Mouse (Mus musculus) adrenal gland, postnatal 10 days (tissue): ENCODE data around the gene Olfr303. TPM values are rescaled to one million over a fixed set of nuclear protein-coding genes. Genes with fewer than 3 reads are reported as not detected.
"Not testable (repeated sequence)": the region's sequence is repeated elsewhere in the genome, so short reads cannot be mapped to it uniquely, and the experiment has no call there.

Experiments used
- DNase-seq: peaks from one replicate; pipeline ENCODE4 v3.0.0; 2021; ENCODE audit warnings: mixed read lengths
- long read RNA-seq, 2 experiments: library from polyadenylated mRNA; stranded (forward); transcript quantifications; one replicate each; pipeline ENCODE4 v2.0.0; 2021
- total RNA-seq, 2 experiments: library from RNA; stranded (reverse); gene quantifications; 2 replicates each; pipeline ENCODE4 v1.2.3; 2021

Gene Olfr303
- not detected for total RNA-seq
- long read RNA-seq, experiment 1, result 0 reads
- long read RNA-seq, experiment 2, result 0 reads

DNA sequence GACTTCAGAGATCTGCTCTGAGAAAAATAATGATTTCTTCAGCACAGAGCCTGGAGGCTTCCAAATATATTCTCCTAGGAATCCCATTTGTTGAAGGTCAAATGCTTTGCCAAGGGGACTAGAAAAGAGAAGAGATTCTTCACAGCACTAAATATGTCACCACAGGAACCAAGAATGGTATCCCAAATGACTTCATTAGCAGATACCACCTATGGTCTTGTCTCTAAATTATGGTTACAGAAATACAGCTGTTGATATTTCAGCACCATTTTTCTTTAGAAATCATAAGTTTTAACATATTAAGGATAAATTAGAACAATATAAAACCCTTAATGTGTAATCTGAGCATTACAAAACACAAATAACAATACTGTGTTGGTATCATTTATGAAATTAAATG lies at the start of gene Olfr303:
Gene Olfr303, minus strand, starts transcription at position 101 of the 400 bp plus-strand sequence.
- no peak for DNase-seq

DNA sequence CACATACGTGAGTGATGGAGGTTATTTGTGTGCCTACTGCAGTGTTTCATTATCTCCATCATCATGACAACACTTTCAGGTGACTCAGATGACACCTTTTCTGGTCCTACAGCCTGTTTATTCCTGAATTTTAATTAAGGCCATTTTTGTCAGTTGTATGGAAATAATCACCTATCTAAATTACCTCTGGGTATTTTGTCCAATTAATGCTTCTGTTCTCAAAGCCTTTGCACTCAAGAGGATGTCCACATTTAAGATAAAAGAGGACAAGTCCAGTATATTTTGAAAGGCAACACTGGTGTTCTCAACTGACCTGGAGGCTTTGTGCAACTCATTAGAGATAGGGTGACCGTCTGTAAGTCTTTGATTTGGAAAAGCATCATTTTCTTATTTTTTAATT lies 6.0 kb upstream of the Olfr303 start, which contains the start of gene Olfr301:
Gene Olfr301, plus strand, starts transcription at position 301 of the 400 bp plus-strand sequence.
- no peak for DNase-seq

GRCm38 (mm10) chr7:86386558-86386957 lies 11.0 kb downstream of the Olfr303 start, which contains the start of gene Olfr304:
Gene Olfr304, minus strand, starts transcription at chr7:86386658.
- DNase-seq, result no peak

DNA sequence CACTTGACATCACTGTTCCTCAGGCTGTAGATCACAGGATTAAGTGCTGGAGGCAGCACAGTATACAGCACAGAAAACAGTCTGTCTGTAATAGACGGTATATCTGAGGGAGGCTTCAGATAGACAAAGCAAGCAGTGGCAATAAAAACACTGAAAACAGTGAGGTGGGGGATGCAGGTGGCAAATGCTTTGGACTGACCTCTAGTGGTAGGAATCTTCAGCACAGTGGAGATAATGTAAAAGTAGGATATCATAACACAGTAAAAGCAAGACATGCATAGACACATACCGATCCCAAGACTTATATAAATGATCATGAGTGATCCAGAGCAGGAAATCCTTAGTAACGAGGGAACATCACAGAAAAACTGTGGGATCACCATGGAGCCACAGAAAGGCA lies 11.8 kb downstream of the Olfr303 start:
- DNase-seq, result no peak

DNA sequence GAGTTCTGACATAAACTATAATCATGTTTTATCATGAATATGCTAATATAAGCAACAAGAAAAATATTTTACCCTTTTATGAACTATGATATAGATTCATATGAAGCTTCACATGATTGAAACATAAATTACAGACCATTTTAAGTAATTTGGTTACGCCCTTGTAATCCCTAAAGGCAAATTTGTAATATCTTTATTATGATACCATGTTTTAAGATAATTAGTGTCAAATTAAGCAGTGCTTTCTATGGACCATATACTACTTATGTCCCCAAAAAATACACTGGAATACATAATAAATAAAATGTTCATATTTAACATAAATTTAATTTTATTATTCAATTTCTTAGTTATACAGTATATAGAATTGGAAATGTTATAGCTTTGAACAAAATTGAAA lies 30.8 kb downstream of the Olfr303 start, which contains the start of gene Olfr305:
Gene Olfr305, minus strand, starts transcription at position 101 of the 400 bp plus-strand sequence.
- no peak for DNase-seq

DNA sequence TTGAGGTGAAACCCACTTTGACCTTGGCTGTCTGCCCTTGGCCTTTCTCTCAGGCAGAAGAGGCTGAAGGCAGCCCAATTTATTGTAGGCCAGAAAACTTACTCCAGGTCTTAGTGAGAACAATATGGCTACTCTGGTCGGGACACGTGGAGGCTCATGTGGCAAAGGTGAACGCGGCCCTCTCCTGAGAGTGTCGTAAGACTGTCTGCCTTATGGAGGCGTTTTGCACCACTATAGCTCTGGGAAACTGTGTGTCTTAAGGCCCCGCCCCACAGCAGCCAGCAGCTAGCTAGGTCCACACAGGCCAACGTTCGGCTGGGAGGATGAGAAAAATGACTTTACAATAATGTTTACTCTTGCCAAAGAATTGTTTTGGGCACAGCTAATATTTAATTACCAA lies 51.3 kb downstream of the Olfr303 start:
- not testable (repeated sequence) for DNase-seq

- DNase-seq, result no peak
Measured at GRCm38 (mm10) chr7:86344253-86344652, 53.3 kb downstream of the Olfr303 start.

DNA sequence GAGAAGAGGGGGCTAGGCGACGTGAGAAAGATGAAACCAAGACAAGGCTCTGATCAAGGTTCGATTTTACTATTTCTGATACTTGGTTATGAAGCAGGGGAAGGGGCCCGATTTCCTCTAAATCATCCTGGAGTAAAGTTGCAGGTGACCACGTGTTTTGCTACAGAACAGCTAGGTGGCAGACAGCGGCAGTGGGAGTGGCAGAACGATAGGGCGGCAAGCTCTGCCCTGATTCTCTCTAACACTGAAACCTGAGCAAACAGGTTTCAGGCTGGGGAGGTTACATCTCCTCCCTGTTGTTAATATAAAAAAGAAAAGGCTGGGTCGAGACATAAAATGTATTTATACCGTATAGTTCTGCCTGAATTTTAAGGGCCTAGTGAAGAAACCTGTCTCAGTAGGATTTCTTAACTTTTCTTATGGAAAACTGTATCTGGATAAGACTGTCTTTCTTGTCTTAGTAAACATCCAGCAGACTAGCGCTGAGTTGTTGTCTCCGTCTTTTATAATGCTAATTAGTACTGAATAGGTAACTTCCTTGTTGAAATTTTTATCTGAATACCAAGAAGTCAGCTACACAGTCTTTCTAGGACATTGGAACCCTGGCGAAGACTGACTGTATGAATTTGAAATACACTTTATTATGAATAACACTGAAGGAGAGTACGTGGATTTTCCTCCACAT lies 54.6 kb downstream of the Olfr303 start:
- no peak for DNase-seq

Other genes with a start within 250 kb of the Olfr303 start
- not detected for gene Vmn2r75, start 226.0 kb downstream of the Olfr303 start, total RNA-seq
- not detected for gene Vmn2r76, start 151.5 kb downstream of the Olfr303 start, total RNA-seq
- gene Olfr310, start 120.6 kb downstream of the Olfr303 start, total RNA-seq, result not detected
- gene Olfr309, start 84.1 kb downstream of the Olfr303 start, total RNA-seq, result not detected
- not detected for gene Olfr308, start 72.2 kb downstream of the Olfr303 start, total RNA-seq
- not detected for gene Olfr307, start 60.2 kb downstream of the Olfr303 start, total RNA-seq
- not detected for gene Olfr305, start 30.9 kb downstream of the Olfr303 start, total RNA-seq
- gene Olfr304, start 11.1 kb downstream of the Olfr303 start, total RNA-seq, result not detected
- not detected for gene Olfr301, start 6.1 kb upstream of the Olfr303 start, total RNA-seq
- gene Olfr299, start 62.1 kb upstream of the Olfr303 start, total RNA-seq, result not detected
- gene Olfr298, start 94.7 kb upstream of the Olfr303 start, total RNA-seq, result not detected
- not detected for gene Olfr297, start 122.2 kb upstream of the Olfr303 start, total RNA-seq
- gene Olfr295, start 186.1 kb upstream of the Olfr303 start, total RNA-seq, result not detected
- gene Olfr294, start 218.9 kb upstream of the Olfr303 start, total RNA-seq, result not detected